Mouse (Mus musculus) CD8-positive naive resting alpha-beta T cell, adult 2 months (primary cell): ENCODE data around the gene Fbxo44.
"Not testable (repeated sequence)": the region's sequence is repeated elsewhere in the genome, so short reads cannot be mapped to it uniquely, and the experiment has no call there.

ENCODE experiments used
- DNase-seq, 2 experiments: peaks; one replicate each; pipeline ENCODE4 v3.0.0; 2022; ENCODE audit warnings: low read depth in 2 of 2, low spot score in 2 of 2

Fbxo44 gene

DNA sequence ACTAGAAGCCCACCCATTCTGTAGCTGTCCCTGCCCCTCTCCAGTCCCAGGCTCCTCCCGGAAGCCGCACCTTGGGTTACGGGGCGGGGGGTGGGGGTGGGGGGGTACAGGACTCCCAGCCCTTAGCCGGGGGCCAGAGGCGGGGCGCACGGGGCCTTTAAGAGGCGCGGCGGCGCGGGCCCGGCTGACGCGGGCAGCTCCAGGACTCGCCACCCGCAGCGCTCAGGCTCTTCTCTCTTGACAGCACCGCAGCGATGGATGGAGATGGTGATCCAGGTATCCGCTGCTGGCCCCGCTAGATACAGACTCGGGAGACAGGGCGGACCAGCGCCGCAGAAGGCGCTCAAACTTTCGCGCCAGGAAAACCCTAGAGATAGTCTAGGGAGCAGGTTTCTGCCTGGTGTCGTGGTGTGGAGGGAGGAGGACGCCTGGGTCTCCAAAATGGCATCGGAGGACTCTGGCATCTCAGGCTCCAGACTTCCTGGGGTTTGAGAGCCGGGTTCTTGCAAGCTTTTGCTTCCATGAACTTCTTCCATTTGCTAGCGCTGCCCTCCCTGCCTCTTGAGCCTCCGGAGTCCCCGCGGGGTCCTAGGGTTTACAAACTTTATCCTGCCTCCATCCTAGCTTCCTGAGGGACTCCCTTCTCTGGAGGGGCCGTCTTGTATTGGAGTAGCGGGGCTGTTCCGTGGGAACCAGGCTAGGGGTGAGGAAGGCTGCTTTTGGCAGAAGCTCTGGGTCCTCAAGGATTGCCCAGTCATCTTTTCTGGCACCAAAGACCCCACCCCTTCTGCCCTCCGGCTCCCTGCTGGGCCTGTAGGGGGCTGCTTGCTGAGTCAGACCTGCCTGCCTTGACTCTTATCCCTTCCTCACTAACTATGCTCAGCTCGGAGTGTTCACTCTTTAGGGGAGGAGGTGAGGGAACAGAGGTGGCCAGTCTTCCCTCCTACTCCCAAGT is at the start of gene Fbxo44, which contains the start of gene Fbxo2:
Gene Fbxo44 (minus strand): TSS at position 47 of the 955 bp plus-strand sequence.
Gene Fbxo2 (plus strand): TSS at position 186 of the 955 bp plus-strand sequence.
- DNase-seq, result no peak

- DNase-seq, result no peak
These were observed 44.6 kb upstream of the Fbxo44 start for GRCm38 (mm10) chr4:148204873-148205232.

- DNase-seq, result no peak
These were observed 44.0 kb upstream of the Fbxo44 start for GRCm38 (mm10) chr4:148204061-148204872.

DNA sequence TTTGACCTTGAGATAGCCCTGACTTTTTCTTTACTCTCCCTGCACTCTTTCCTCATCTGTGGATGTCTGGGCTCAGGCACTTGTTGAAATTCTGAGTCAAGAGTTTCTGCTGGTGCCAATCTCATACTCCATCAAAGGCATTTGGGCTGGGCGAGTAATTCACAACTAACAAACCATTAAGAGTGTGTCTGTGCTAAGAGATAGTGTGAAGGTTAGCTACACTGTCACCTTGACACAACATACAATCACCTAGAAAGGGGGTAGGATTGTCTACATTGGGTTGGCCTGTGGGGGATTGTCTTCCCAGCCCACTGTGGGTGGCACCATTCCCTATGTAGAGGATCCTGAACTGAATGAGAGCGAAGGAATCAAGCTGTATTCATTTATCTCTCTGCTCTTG is 43.3 kb upstream of the Fbxo44 start:
- DNase-seq, result no peak

DNA sequence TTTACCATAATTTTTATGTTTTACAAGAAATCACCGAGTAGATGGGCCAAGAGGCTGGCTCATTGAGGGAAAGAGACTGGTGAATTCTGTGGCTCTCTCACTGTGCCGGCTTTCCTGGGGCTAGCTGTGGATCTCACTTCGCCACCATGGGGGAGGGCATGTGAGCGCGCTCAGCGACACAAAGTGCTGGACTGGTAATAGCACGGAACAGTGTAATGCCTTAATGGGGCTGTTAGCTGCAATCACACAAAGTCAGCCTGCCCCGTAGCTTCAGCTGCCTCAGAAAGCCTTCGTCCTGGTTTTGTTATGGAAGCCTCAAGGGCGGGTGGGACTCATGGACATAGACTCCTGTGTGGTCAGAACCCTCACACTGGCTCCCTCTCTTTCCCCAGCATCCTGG is 38.4 kb upstream of the Fbxo44 start:
- no peak for DNase-seq

DNA sequence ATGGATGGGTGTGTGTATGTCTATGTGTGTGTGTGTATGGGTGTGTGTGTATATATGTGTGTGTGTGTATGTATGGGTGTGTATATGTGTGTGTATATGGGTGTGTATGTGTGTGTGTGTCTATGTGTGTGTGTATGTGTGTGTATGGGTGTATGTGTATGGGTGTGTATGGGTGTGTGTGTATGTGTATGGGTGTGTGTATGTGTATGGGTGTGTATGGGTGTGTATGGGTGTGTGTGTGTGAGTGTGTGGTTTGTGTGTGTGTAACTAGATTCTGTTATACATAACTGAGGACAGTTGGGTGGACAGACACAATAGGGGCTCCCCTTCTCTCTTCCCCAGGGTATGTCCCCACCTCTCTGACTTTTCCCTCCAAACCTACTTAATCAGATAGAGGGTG is 34.1 kb upstream of the Fbxo44 start:
- DNase-seq, result no peak

DNA sequence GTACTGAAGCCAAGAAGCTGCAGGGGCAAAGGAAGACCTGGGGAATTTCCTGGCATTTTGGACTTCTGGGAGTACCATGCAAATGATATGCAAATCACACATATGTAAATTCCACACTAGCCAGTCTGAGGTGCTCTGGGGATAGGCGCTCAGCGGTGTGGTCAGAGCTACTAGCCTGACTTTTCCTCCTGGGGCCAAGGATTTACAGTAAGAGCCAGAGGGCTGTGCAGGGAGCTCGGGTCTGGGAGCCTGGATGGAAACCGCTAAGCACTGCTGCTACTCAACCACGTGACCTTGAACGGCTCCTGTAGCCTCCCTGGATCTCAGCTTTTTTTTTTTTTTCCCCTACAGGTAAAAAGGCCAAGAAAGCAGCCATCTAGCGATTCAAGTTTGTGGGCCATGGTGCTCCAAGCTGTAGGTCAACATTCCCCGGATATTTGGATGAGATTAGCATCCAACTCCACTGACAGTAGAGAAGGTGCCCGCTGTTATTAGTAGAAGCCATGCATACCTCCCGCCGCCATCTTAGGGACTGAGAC is 32.5 kb upstream of the Fbxo44 start:
- no peak for DNase-seq

GRCm38 (mm10) chr4:148188767-148189166 is 28.5 kb upstream of the Fbxo44 start:
- not testable (repeated sequence) for DNase-seq

- DNase-seq, result no peak
These were observed 25.5 kb upstream of the Fbxo44 start for GRCm38 (mm10) chr4:148185819-148186218.

DNA sequence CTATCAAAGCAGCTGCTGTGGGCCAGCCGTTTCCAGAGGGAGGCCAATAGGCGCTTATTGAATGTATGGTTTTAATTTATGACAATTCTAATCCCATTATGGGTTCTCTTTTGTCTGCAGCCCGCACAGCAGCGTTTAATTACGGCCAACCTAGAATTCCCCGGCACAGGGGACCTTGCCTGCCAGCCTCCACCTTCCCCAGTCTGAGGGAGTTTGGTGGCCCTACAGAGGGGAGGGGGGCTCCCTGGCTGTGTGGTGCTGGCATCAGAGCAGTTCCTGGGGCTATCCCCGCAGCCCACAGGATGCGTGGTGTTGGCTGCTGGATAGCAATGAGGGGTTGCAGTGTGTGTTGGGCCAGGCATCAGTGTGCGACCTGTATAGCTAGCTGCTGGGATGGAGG is 24.3 kb upstream of the Fbxo44 start:
- no peak for DNase-seq

GRCm38 (mm10) chr4:148182363-148182762 is 22.1 kb upstream of the Fbxo44 start:
- no peak for DNase-seq

- DNase-seq, result no peak
These were observed 21.2 kb upstream of the Fbxo44 start for GRCm38 (mm10) chr4:148181483-148181882.

- no peak for DNase-seq
These were observed 17.4 kb upstream of the Fbxo44 start for GRCm38 (mm10) chr4:148177716-148178115.

DNA sequence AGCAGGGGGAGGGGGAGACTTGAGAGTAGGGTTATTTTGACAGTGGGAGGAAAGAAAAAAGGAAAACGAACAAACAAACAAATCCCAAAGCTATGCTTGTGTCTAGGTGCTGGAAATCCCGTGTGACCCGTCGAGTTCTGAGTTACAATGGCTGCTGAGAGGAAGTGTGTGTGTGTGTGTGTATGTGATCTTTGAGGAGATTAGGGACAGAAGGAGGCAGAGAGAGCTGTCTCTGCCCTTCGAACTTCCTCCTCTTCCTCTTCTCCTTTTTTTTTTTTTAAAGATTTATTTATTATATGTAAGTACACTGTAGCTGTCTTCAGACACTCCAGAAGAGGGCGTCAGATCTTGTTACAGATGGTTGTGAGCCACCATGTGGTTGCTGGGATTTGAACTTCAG is 16.3 kb upstream of the Fbxo44 start:
- DNase-seq, result not testable (repeated sequence)

GRCm38 (mm10) chr4:148174495-148174862 is 14.2 kb upstream of the Fbxo44 start:
- no peak for DNase-seq

GRCm38 (mm10) chr4:148173811-148174494 is 13.7 kb upstream of the Fbxo44 start:
- DNase-seq, result no peak

GRCm38 (mm10) chr4:148171261-148171660 is 11.0 kb upstream of the Fbxo44 start:
- DNase-seq, result no peak

- DNase-seq, result peak; percentile 49 to 56
These were observed 10.6 kb upstream of the Fbxo44 start for GRCm38 (mm10) chr4:148170842-148171241.

GRCm38 (mm10) chr4:148169586-148169985 is 9.3 kb upstream of the Fbxo44 start:
- no peak for DNase-seq

DNA sequence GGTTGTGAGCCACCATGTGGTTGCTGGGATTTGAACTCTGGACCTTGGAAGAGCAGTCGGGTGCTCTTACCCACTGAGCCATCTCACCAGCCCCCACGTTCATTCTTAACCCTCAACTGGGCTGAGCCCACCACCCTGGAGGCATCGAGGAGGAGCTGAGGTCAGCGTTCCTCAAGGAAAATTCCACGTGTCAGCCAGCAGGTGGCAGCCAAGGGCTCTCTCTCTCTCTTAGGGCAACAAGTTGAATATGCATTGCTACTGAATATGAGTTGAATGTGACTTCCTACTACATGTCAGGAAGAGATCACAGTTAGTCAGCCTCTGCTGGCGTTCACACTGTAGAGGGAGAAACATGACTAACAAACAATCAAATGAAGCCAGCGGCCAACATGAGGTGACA is 8.0 kb upstream of the Fbxo44 start:
- peak; percentile 45 to 62 for DNase-seq

DNA sequence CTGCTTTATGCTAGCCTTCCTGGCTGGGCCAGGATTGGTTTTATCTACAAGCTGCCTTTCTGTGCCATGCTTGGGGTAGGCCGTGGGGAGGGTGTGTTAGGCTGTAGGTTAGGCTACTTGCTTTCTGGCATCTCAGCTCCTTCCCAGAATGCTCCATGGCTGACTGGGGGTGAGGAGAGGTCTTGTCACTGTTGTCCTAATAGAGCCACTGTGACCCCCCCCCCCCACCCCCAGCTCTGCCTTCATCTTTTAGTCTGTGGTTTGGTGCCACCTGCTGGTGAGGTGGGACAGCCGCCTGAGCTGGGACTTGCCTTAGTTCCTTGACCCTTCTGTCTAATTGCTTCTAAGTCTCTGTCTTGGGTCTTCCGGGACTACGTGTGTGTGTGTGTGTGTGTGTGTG is 6.7 kb upstream of the Fbxo44 start:
- DNase-seq, result peak; percentile 49 to 58
